Mouse (Mus musculus) left cerebral cortex, adult 8-10 months (tissue): Measurements from ENCODE around the gene Pth1r. TPM values are rescaled to one million over a fixed set of nuclear protein-coding genes. Genes with fewer than 3 reads are reported as not detected.
"Not testable (repeated sequence)": the region's sequence is repeated elsewhere in the genome, so short reads cannot be mapped to it uniquely, and the experiment has no call there.

Experiments
- DNase-seq, 2 experiments: peaks; one replicate each; pipeline ENCODE4 v3.0.0; 2022; ENCODE audit warnings: low spot score in 2 of 2
- total RNA-seq, 4 experiments: library from RNA; stranded (reverse); gene quantifications; 2 replicates each; pipeline ENCODE4 v1.2.4; 2022

The Pth1r gene
- total RNA-seq, 4 experiments from 2014 or later, result 8.4 to 8.7 (median 8.6) TPM

DNA sequence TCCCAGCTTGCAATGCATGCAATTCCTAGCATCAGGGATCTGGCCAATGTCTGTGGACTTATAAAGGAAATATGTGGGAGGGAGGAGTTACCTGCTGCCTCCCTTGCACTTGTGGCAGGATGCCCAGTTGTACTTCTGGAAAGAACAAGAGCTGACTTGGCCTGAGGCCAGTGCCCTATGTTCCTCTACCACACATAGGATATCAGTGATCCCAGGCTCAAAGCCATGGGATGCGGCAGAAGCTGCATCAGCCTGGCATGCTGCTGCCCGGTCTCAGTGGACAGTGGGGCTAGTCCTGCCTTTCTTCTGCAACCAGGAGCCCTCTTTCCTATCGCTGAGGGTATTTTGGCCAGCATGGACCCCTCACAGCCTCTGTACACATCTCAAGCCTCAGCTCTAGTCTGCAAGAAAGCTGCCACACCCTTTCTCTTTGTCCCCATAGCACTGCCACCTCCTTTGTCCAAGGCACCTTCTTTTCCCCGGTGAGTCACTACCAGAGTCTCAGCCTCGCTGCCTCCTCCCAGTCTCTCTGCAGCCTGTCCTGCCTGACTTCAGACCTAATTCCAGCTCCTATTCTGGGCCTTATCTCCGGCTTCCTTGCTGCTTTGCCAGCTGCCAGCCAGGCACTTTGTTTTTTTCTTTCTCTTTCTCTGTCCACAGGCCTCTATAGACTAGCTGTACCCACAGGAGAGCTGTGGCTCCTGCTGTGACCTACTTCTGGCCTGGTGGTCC, 62.7 kb downstream of the Pth1r start:
- peak in 1 of 2 experiments; percentile 77 for DNase-seq

GRCm38 (mm10) chr9:110683574-110684099, 63.3 kb downstream of the Pth1r start:
- DNase-seq, result no peak

- not testable (repeated sequence) for DNase-seq
These were observed 64.2 kb downstream of the Pth1r start for GRCm38 (mm10) chr9:110682697-110683096.

- DNase-seq, result no peak
These were observed 64.7 kb downstream of the Pth1r start for GRCm38 (mm10) chr9:110682255-110682654.

GRCm38 (mm10) chr9:110681817-110682216, 65.1 kb downstream of the Pth1r start:
- DNase-seq, result peak in 1 of 2 experiments; percentile 49

- DNase-seq, result peak in 1 of 2 experiments; percentile 50
These were observed 66.0 kb downstream of the Pth1r start for GRCm38 (mm10) chr9:110680736-110681507.

DNA sequence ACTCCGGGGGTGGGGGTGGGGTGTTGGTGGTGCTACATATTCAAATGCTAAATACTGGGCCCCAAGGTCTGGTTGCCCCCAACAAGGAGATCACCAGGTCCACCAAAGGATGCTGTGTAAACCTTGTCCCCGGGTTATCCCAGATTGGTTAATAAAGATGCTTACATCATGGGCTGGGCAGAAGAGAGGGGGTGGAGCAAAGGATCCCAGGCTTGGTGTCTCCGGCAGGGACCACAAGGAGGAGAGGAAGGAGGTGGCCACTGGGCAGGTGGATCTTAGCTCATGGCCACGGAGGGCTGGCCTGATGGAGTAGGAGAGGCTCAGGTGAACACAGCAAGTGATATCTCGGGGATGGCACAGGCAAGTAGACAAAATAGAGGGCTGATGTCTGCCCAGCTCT, 68.1 kb downstream of the Pth1r start:
- DNase-seq, result no peak

- DNase-seq, result no peak
These were observed 70.4 kb downstream of the Pth1r start for GRCm38 (mm10) chr9:110676492-110676911.

DNA sequence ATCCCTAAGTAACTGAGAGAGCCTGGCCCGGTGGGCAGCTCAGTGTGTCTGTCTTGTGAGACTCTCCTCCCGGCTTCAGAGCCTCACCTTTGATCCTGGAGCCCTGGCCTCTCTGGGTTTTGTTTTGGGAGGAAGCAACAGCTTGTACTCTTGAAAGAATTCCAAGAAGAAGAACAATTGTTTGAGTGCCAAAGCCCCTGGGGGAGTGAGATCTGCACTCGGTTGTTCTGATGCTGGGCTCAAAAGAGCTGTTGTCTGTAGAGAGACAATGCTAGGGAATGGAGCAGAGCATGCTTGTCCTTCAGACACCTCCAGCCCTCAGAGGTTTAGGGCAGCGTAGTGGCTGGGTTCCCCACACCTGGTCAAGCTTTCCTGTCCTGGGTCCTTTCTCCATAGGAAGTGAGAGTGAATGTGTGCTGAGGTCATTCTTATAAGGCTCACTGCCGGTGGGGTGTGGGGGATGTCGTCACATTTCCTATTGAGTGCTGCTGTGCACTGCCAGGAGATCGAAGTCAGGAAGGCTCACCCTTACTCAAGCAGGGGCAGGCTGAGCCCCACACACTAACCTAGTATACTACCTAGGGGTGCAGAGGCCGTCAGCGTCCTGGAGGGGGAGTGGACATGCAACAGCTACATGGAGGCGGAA, 73.7 kb downstream of the Pth1r start:
- DNase-seq, result no peak

DNA sequence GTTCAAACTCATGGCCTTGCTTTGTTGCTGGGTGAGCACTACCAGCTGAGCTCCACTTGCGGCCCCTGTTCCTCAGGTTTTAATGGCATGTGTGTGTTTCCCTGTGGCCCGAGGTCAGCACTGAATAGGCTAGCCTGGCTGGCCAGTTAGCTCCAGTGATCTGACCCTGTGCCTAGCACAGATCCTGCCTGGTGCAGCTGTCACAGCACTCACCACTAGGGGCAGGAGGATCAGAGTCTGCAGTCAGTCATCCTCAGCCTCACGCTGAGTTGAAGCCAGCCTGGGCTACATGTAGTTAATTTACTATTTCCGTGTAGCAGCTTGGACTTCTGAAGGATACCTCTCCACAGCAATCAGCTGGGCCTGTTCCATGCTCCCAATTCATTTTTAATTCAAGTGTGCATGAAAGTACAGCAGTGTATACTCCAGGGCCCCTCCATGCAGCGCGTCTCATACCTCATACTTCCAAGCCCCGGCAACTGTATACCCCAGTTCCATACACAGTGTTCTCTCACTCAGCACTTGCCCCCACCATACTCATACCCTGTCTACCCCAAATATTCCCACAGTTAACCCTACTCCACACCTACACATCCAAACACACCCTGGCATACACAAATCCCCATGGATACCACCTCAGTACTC, 74.4 kb downstream of the Pth1r start:
- DNase-seq, result no peak

Other genes starting within 250 kb of the Pth1r start
- 10 to 100 TPM; 58.6 to 74.9 (median 63.6) TPM for gene Setd2, start 214.5 kb downstream of the Pth1r start, total RNA-seq
- 1 to 10 TPM; 1.4 to 2.9 (median 2.6) TPM for gene Nradd, start 122.7 kb downstream of the Pth1r start, total RNA-seq
- gene Nbeal2, start 93.0 kb downstream of the Pth1r start, total RNA-seq, result 10 to 100 TPM; 11.9 to 14.6 (median 12.6) TPM
- 10 to 100 TPM; 69.7 to 73.5 (median 72.6) TPM for gene Ccdc12, start 90.6 kb downstream of the Pth1r start, total RNA-seq
- gene Myl3, start 5.3 kb downstream of the Pth1r start, total RNA-seq, result 1 to 10 TPM in 3 of 4 experiments, not detected in 1; 2.4 to 3.2 (median 2.6) TPM
- not detected for gene Prss42, start 51.0 kb upstream of the Pth1r start, total RNA-seq
- gene Prss44, start 66.8 kb upstream of the Pth1r start, total RNA-seq, result not detected
- gene Prss43, start 79.5 kb upstream of the Pth1r start, total RNA-seq, result under 1 TPM; 0.14 to 0.35 (median 0.25) TPM
- under 1 TPM in 3 of 4 experiments, not detected in 1; 0.30 to 0.91 (median 0.91) TPM for gene Prss45, start 87.4 kb upstream of the Pth1r start, total RNA-seq
- not detected for gene Prss46, start 97.4 kb upstream of the Pth1r start, total RNA-seq
- gene Prss50, start 110.8 kb upstream of the Pth1r start, total RNA-seq, result 1 to 10 TPM in 3 of 4 experiments, under 1 TPM in 1; 0.95 to 2.3 (median 1.9) TPM
- 10 to 100 TPM in 2 of 4 experiments, 1 to 10 TPM in 2; 8.4 to 13.0 (median 10.4) TPM for gene Als2cl, start 132.7 kb upstream of the Pth1r start, total RNA-seq
- 1 to 10 TPM; 3.1 to 6.1 (median 4.1) TPM for gene Tmie, start 133.0 kb upstream of the Pth1r start, total RNA-seq
- gene Fam240a, start 169.7 kb upstream of the Pth1r start, total RNA-seq, result not detected
- under 1 TPM in 2 of 4 experiments, not detected in 2; 0.77 to 0.84 TPM for gene Tdgf1, start 199.0 kb upstream of the Pth1r start, total RNA-seq
- gene Lrrc2, start 204.4 kb upstream of the Pth1r start, total RNA-seq, result 1 to 10 TPM in 3 of 4 experiments, under 1 TPM in 1; 0.70 to 2.1 (median 1.5) TPM
- gene Rtp3, start 243.4 kb upstream of the Pth1r start, total RNA-seq, result under 1 TPM in 3 of 4 experiments, not detected in 1; 0.26 to 0.48 (median 0.39) TPM